Mouse (Mus musculus): Measurements from ENCODE around the gene Tbx6. TPM values are rescaled to one million over a fixed set of nuclear protein-coding genes. Genes with fewer than 3 reads are reported as not detected.

The Tbx6 gene
- total and polyA plus RNA-seq, 3 experiments, result 0.12 to 0.15 TPM; not detected in 1

DNA sequence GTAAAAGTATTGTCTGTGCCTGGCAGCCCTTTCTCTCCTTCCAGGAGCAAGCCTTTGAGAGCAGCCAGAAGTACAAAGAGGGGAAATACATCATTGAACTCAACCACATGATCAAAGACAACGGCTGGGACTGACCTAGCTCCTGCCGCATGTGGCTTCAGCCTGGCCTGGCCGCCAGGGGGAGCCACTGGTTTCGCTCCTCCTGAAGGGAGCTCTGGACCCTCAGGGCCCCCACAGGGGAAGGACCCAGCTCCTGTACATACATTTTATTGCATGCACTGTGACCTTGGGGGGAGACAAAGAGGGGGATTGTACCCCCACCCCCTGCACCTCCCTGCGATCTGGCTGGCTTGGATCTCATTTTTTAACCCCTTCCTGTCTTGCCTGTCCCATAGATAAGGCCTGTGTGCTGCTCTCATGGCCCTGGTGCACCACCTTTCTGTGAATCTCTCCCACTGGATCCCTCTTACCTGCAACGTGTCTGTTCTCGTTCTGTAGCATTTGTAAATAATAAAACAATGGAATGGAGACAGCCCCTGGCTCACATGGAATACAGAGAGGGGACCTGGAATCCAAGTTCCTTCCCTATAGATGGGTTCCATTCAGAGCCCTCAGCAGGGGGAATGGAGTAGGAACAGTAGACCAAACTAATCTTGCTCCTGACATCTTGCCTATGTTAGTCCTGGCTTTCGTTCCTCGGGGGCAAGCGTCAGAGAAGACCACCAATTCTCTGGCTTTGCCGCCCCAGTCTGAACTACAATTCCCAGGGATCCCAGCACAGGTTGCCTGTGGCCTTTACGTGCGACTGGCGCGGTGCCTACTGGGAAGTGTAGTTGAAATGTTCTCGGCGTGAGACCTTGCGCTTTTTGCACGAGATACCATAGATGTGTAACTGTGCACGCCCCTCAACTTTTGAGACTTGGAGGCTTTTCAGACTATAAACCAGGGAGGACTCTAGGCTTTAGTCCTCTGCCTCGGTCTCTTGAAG lies 1.0 kb upstream of the Tbx6 start:
- H3K79me2 ChIP-seq (ENCODE audit: control insufficient read depth, insufficient read depth, low read length, poor library complexity), result no peaks in the 10 kb centered on the region; the same call in 1 of the 2 replicates
- peak overlapping the region; percentile 36; the same call in 1 of the 2 replicates for H3K27ac ChIP-seq (ENCODE audit: control insufficient read depth, low read depth, low read length)
- H3K4me1 ChIP-seq (ENCODE audit: control insufficient read depth in 1 of 2, insufficient read depth in 2 of 2, low read length in 2 of 2), result peaks cover 7 to 24% of the 10 kb centered on the region in 2 experiments
- peak; percentile 90 for DNase-seq (ENCODE audit: low read depth, low spot score)
- no peaks in the 10 kb centered on the region for H3K27me3 ChIP-seq (ENCODE audit: control insufficient read depth in 1 of 2, insufficient read depth in 2 of 2, low read length in 2 of 2)
- H3K9ac ChIP-seq (ENCODE audit: control insufficient read depth, low read depth, low read length, poor library complexity, severe bottlenecking), result peak overlapping the region; percentile 45
- TF ChIP-seq MYC (IDR thresholded peaks at IDR 0.05; ENCODE audit: low read depth, low read length) (peak; percentile 89), BHLHE40 (IDR thresholded peaks at IDR 0.05; ENCODE audit: borderline replicate concordance, low read depth, low read length) (0 out of 2 replicates have a peak, but pooled peaks have one; percentile 32), ELF1 (IDR thresholded peaks at IDR 0.05; ENCODE audit: low read depth, low read length) (0 out of 2 replicates have a peak, but pooled peaks have one; percentile 32), ZMIZ1 (IDR thresholded peaks at IDR 0.05; ENCODE audit: low read depth, low read length) (0 out of 2 replicates have a peak, but pooled peaks have one; percentile 25), ZNF384 (IDR thresholded peaks at IDR 0.05; ENCODE audit: low read depth, low read length) (no peak), SMC3 (IDR thresholded peaks at IDR 0.05; ENCODE audit: low read depth, low read length) (peak; percentile 76), TCF12 (IDR thresholded peaks at IDR 0.05; ENCODE audit: low read depth, low read length) (peak; percentile 35; the same call in 1 of the 2 replicates), KAT2A (conservative IDR thresholded peaks at IDR 0.05; ENCODE audit: low read depth, low read length) (peak; percentile 88), SIN3A (IDR thresholded peaks at IDR 0.05; ENCODE audit: low read length) (peak; percentile 53), TAL1 (IDR thresholded peaks at IDR 0.05; ENCODE audit: low read length) (no peak), ZKSCAN1 (IDR thresholded peaks at IDR 0.05; ENCODE audit: low read depth, low read length) (no peak), USF2 (IDR thresholded peaks at IDR 0.05; ENCODE audit: borderline replicate concordance in 1 of 2, insufficient read depth in 1 of 2, low read depth in 1 of 2, low read length in 2 of 2) (0 out of 4 replicates have a peak, but pooled peaks of 1 of the 2 experiments have one; percentile 41), USF1 (IDR thresholded peaks at IDR 0.05; ENCODE audit: low read depth, low read length) (peak; percentile 78), CHD2 (IDR thresholded peaks at IDR 0.05; ENCODE audit: low read length) (no peak), MAX (IDR thresholded peaks at IDR 0.05; ENCODE audit: low read length) (peak; percentile 89), ZC3H11A (IDR thresholded peaks at IDR 0.05; ENCODE audit: low read depth, low read length) (peak; percentile 51), HCFC1 (IDR thresholded peaks at IDR 0.05; ENCODE audit: low read depth, low read length) (peak; percentile 99), NELFE (IDR thresholded peaks at IDR 0.05; ENCODE audit: low read depth, low read length) (peak; percentile 38; the same call in 1 of the 2 replicates), GATA1 (IDR thresholded peaks at IDR 0.05; ENCODE audit: low read depth, low read length) (peak; percentile 66), ETS1 (IDR thresholded peaks at IDR 0.05; ENCODE audit: low read depth, low read length) (peak; percentile 53; the same call in 1 of the 2 replicates), MXI1 (IDR thresholded peaks at IDR 0.05; ENCODE audit: low read depth, low read length) (peak; percentile 80), MAZ (IDR thresholded peaks at IDR 0.05; ENCODE audit: low read depth, low read length) (peak; percentile 62; the same call in 1 of the 2 replicates), RAD21 (IDR thresholded peaks at IDR 0.05; ENCODE audit: low read depth, low read length) (peak; percentile 42), NRF1 (IDR thresholded peaks at IDR 0.05; ENCODE audit: insufficient read depth, low read depth, low read length, poor library complexity, severe bottlenecking) (no peak), CHD1 (IDR thresholded peaks at IDR 0.05; ENCODE audit: low read depth, low read length) (no peak), JUND (IDR thresholded peaks at IDR 0.05; ENCODE audit: low read depth, low read length) (no peak), CTCF (IDR thresholded peaks at IDR 0.05 in 2 of 3, conservative IDR thresholded peaks at IDR 0.05 in 1 of 3; ENCODE audit: control insufficient read depth in 1 of 3, insufficient read depth in 1 of 3, low read depth in 2 of 3, low read length in 3 of 3, poor library complexity in 1 of 3, severe bottlenecking in 1 of 3) (peak; percentile 91 to 97 (median 95)), EP300 (IDR thresholded peaks at IDR 0.05; ENCODE audit: low read depth in 1 of 2, low read length in 2 of 2) (no peak), TBP (IDR thresholded peaks at IDR 0.05; ENCODE audit: low read depth, low read length) (peak; percentile 25; the same call in 1 of the 2 replicates)
- H3K36me3 ChIP-seq (ENCODE audit: control insufficient read depth in 1 of 2, insufficient read depth in 2 of 2, low read length in 2 of 2), result peaks cover 0 to 7% of the 10 kb centered on the region in 2 experiments; a peak in 2 of 4 replicates
- peak overlapping the region; percentile 4 to 12 for H3K4me3 ChIP-seq (ENCODE audit: control insufficient read depth in 1 of 2, insufficient read depth in 1 of 2, low read depth in 2 of 2, low read length in 2 of 2)
- H3K9me3 ChIP-seq (replicated peaks; ENCODE audit: insufficient read depth, low read length), result no peaks in the 10 kb centered on the region
